Mouse (Mus musculus): Measurements from ENCODE around the gene Yae1d1. TPM values are rescaled to one million over a fixed set of nuclear protein-coding genes. Genes with fewer than 3 reads are reported as not detected.

Yae1d1 gene
- polyA plus RNA-seq, 1 experiment from 2014 or later = 37.2 TPM

DNA sequence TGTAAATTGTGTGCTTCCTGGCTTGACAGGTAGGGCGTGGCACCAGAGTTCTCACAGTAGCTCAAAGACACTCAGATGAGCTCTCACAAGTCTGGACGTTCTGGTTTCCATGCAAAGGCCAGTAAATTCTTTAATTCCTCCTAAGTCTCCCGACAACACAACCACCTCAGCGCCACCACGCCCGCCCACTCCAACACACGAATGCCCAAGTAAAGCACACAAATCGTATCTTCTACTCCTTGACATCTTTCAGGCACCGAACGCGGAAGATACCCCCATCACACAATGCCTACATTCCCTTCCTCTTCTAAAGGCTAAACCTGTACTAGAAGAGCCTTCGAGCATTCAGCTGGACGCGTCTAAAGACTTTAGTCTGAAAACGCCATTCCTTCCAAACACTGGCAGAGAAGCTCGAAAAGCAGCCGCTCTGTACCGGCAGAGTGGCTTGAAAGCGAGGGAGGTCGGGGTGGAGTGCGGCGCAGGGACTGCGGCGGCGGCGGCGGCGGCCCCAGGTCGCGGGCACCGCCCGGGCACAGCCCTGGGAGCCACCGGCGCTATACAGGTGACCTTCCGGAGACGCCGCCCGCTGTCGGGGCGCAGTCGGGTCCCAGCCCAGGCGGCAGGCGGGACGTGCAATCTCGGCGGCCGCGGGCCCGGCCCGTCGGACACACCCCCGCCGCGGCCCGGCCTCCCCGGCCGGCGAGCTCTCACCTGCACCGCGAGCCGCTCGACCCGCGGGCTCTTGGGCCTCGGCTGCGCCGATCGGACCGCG is 49.7 kb downstream of the Yae1d1 start:
- Histone ChIP-seq H3K4me2 (replicated peaks; ENCODE audit: low read depth) (peak overlapping the region; percentile 73), H3K27ac (ENCODE audit: low read depth, low read length) (peak overlapping the region; percentile 95), H3K9ac (ENCODE audit: low read depth, low read length) (peak overlapping the region; percentile 89), H3K36me3 (ENCODE audit: control insufficient read depth, insufficient read depth) (no peaks in the 10 kb centered on the region), H3K4me3 (ENCODE audit: low read depth, low read length) (peak overlapping the region; percentile 70), H3K4me1 (replicated peaks; ENCODE audit: control insufficient read depth, insufficient read depth, low read length) (0 out of 2 replicates have a peak, but pooled peaks cover 10% of the 10 kb centered on the region), H3K9me3 (ENCODE audit: control insufficient read depth) (no peaks in the 10 kb centered on the region), H3K27me3 (replicated peaks; ENCODE audit: control insufficient read depth, insufficient read depth, low read length) (no peaks in the 10 kb centered on the region)
- TF ChIP-seq CTCF (IDR thresholded peaks at IDR 0.05; ENCODE audit: low read depth) = no peak
- ATAC-seq = peak; percentile 90
- under 1% methylated on average over 70 of the region's 70 CpGs for WGBS

DNA sequence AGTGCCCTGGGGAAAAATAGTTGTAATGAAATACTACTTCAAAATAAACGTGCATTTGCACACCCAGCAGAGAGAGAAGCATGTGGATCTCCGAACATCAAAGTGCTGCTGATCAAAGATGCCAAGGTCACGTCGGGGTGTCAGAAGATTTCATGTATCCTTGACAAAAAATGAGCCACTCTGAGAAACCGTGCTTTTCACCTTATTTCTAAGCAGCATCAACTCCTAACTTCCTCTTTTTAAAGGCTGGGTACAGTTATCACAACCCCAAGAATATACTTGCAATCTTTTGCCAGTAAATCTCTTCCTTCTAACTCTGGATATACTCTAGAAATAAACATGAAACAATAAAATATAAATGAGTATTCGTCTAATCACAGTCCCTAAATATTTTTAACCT is 50.8 kb downstream of the Yae1d1 start:
- TF ChIP-seq CTCF (IDR thresholded peaks at IDR 0.05; ENCODE audit: low read depth) = no peak
- no peak overlapping the region for H3K4me3 ChIP-seq (ENCODE audit: low read depth, low read length)
- H3K27ac ChIP-seq (ENCODE audit: low read depth, low read length) = no peak overlapping the region
- 71% methylated on average over 6 of the region's 6 CpGs for WGBS
- ATAC-seq = no peak
- H3K4me2 ChIP-seq (replicated peaks; ENCODE audit: low read depth) = no peak overlapping the region
- H3K4me1 ChIP-seq (replicated peaks; ENCODE audit: control insufficient read depth, insufficient read depth, low read length) = 0 out of 2 replicates have a peak, but pooled peaks cover 10% of the 10 kb centered on the region
- H3K36me3 ChIP-seq (ENCODE audit: control insufficient read depth, insufficient read depth) = no peaks in the 10 kb centered on the region
- H3K9ac ChIP-seq (ENCODE audit: low read depth, low read length) = no peak overlapping the region
- no peaks in the 10 kb centered on the region for H3K9me3 ChIP-seq (ENCODE audit: control insufficient read depth)
- no peaks in the 10 kb centered on the region for H3K27me3 ChIP-seq (replicated peaks; ENCODE audit: control insufficient read depth, insufficient read depth, low read length)

Other genes with a start within 250 kb of the Yae1d1 start
- gene Cdk13, start 188.3 kb downstream of the Yae1d1 start, polyA plus RNA-seq (2015; fragmentation: Nextera tagmentation; extraction: Ambion mirVana) = 10.7 and 14.0 TPM in 2 replicates
- 107 and 110 TPM in 2 replicates for gene Rala, start 49.1 kb downstream of the Yae1d1 start, polyA plus RNA-seq (2015; fragmentation: Nextera tagmentation; extraction: Ambion mirVana)

All from intestine, postnatal 0 days (tissue).